Mouse (Mus musculus) hindbrain, embryonic 14.5 days (tissue): Measurements from ENCODE around the gene Galnt18. TPM values are rescaled to one million over a fixed set of nuclear protein-coding genes. Genes with fewer than 3 reads are reported as not detected.

Source experiments
- ATAC-seq: fragments of 200-750 bp; cut with Nextera tagmentation; 2 replicates; pipeline ENCODE4 v1.8.0; 2017; ENCODE audit warnings: moderate number of reproducible peaks, mild to moderate bottlenecking, moderate TSS enrichment, moderate library complexity; ENCODE audit not compliant: low FRiP score
- DNase-seq: peaks from one replicate; pipeline ENCODE4 v3.0.0-alpha.2; 2015; ENCODE audit warnings: low spot score
- H3K27ac ChIP-seq: fragments of 300-500 bp; sonication (generic); 2 replicates; pipeline ENCODE4 v1.5.1; 2014; ENCODE audit warnings: mild to moderate bottlenecking, moderate library complexity
- H3K27me3 ChIP-seq: fragments of 300-500 bp; sonication (generic); 2 replicates; pipeline ENCODE4 v1.6.1; 2014; ENCODE audit warnings: mild to moderate bottlenecking, low read length, mixed read lengths; ENCODE audit not compliant: control insufficient read depth, insufficient read depth
- H3K36me3 ChIP-seq: fragments of 300-500 bp; sonication (generic); replicated peaks from 2 replicates; pipeline ENCODE4 v1.6.1; 2014; ENCODE audit not compliant: control insufficient read depth, insufficient read depth
- H3K4me1 ChIP-seq: fragments of 300-500 bp; sonication (generic); replicated peaks from 2 replicates; pipeline ENCODE4 v1.6.1; 2014; ENCODE audit warnings: antibody characterized with exemption, low read length, mixed read lengths; ENCODE audit not compliant: control insufficient read depth, insufficient read depth
- H3K4me2 ChIP-seq: fragments of 300-500 bp; sonication (generic); replicated peaks from 2 replicates; pipeline ENCODE4 v1.6.1; 2014; ENCODE audit warnings: mild to moderate bottlenecking, moderate library complexity
- H3K4me3 ChIP-seq: fragments of 300-500 bp; sonication (generic); replicated peaks from 2 replicates; pipeline ENCODE4 v1.5.1; 2014; ENCODE audit warnings: mild to moderate bottlenecking, low read length
- H3K9ac ChIP-seq: fragments of 300-500 bp; sonication (generic); 2 replicates; pipeline ENCODE4 v1.6.1; 2014
- H3K9me3 ChIP-seq: fragments of 300-500 bp; sonication (generic); 2 replicates; pipeline ENCODE4 v1.6.1; 2016; ENCODE audit warnings: low read length; ENCODE audit not compliant: control insufficient read depth
- WGBS: fragments of 180-500 bp; shearing (Covaris S2); extraction: QIAGEN DNeasy Blood & Tissue Kit; methylation state at CpG from one replicate; pipeline ENCODE4 v1.1.7; 2014; 5-methylcytosine and 5-hydroxymethylcytosine counted together
- microRNA-seq: library from miRNA; unstranded; fragments of <30 nt; microRNA quantifications from one replicate; pipeline ENCODE4, GENCODE M21; 2016
- polyA plus RNA-seq: library from polyadenylated mRNA; unstranded; fragments of >200 nt; fragmentation: Nextera tagmentation; extraction: Ambion mirVana; gene quantifications from 2 replicates; pipeline ENCODE4 v1.2.1, GENCODE M21; 2014

Galnt18 gene
- polyA plus RNA-seq, 1 experiment from 2014 or later, result 10.9 TPM

- ATAC-seq, result no peak
- Histone ChIP-seq H3K4me3 (no peak overlapping the region), H3K36me3 (no peaks in the 10 kb centered on the region), H3K4me2 (no peak overlapping the region), H3K27ac (no peak overlapping the region), H3K9me3 (no peaks in the 10 kb centered on the region), H3K9ac (no peak overlapping the region), H3K27me3 (no peaks in the 10 kb centered on the region), H3K4me1 (no peaks in the 10 kb centered on the region)
- no peak for DNase-seq
- 87% methylated on average over 1 of the region's 1 CpGs for WGBS
Observed at GRCm38 (mm10) chr7:111427392-111427791, 352.4 kb downstream of the Galnt18 start.

Small RNAs within 50 kb of the gene (microRNA-seq; reads per million reads assigned to microRNA genes)
- gene Gm25787, result not detected

Other genes with a start within 250 kb of the Galnt18 start
- 94.8 and 97.2 TPM in 2 replicates for gene Usp47, start 243.5 kb upstream of the Galnt18 start, polyA plus RNA-seq